Mouse (Mus musculus): ENCODE data around the gene Ikzf4.

Ikzf4 gene

DNA sequence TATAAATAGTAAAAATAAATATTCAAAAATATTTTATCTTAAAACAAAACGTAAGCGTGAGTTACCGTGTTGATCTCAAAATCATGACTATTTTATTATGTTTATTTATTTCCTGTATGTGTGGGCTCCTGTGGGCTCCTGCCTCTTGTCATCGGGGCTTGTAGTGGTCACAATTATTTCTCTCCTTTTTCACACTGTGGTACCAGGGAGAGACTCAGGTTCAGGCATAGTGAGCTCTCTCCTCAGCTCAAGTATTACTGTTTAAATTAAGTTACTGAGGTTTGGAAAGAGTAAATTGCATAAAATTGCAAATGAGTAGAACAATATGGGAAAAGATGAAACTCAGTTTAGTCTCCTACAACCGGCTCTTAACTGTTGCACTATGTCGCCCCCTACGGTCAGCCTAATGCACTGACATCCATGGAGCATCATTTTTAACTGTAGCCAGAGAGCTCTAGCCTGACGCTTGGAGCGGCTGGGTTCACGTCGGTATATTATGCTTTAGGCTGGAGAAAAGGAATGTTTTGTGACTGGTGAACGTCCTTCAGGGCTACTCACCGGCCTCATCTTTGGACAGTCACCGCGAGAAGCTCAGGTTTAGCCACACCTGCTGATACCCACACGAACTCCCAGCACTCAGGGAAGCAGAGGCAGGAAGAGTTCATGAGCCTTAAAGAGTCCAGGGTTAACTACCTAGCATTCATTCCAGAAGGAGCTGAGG lies 33.2 kb downstream of the Ikzf4 start:
- no peak overlapping the region for H3K4me3 ChIP-seq (replicated peaks; ENCODE audit: low read length)
- TF ChIP-seq POU5F1 (IDR thresholded peaks at IDR 0.05; ENCODE audit: borderline replicate concordance, low read length) (no peak), CTCF (conservative IDR thresholded peaks at IDR 0.05; ENCODE audit: low read length) (peak; percentile 92)
- peaks cover 8% of the 10 kb centered on the region for H3K27me3 ChIP-seq (ENCODE audit: insufficient read depth, low read length)
- H3K9me3 ChIP-seq (ENCODE audit: low read length): no peaks in the 10 kb centered on the region
- H3K36me3 ChIP-seq (ENCODE audit: insufficient read depth, low read length): no peaks in the 10 kb centered on the region
- peaks cover 2% of the 10 kb centered on the region; the same call in 1 of the 2 replicates for H3K4me1 ChIP-seq (replicated peaks; ENCODE audit: low read depth, low read length)

DNA sequence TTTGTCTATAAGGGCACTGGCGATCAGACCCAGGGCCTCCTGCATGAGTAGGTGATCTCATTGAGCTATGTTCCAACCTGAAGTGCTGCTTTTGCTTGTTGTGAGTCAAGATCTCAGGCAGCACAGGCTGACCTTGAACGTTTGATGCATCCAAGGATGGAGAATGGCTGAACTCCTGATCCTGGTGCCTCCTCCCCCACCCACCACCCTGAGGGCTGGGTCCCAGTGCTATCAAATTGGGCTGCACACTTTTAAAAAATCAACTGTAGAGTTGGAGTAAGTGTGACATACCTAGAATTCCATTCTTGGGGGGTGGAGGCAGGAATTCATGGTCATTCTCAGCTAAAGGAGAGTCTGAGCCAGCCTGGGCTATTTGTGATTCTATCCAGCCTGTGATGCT lies 39.3 kb downstream of the Ikzf4 start:
- TF ChIP-seq POU5F1 (IDR thresholded peaks at IDR 0.05; ENCODE audit: borderline replicate concordance, low read length) (no peak), NANOG (IDR thresholded peaks at IDR 0.05; ENCODE audit: borderline replicate concordance, low read length) (no peak), CTCF (conservative IDR thresholded peaks at IDR 0.05; ENCODE audit: low read length) (no peak)
- H3K4me1 ChIP-seq (replicated peaks; ENCODE audit: low read depth, low read length): peaks cover 41% of the 10 kb centered on the region
- H3K9me3 ChIP-seq (ENCODE audit: low read length): no peaks in the 10 kb centered on the region
- no peaks in the 10 kb centered on the region for H3K36me3 ChIP-seq (ENCODE audit: insufficient read depth, low read length)
- H3K4me3 ChIP-seq (replicated peaks; ENCODE audit: low read length): no peak overlapping the region
- no peaks in the 10 kb centered on the region for H3K27me3 ChIP-seq (ENCODE audit: insufficient read depth, low read length)

DNA sequence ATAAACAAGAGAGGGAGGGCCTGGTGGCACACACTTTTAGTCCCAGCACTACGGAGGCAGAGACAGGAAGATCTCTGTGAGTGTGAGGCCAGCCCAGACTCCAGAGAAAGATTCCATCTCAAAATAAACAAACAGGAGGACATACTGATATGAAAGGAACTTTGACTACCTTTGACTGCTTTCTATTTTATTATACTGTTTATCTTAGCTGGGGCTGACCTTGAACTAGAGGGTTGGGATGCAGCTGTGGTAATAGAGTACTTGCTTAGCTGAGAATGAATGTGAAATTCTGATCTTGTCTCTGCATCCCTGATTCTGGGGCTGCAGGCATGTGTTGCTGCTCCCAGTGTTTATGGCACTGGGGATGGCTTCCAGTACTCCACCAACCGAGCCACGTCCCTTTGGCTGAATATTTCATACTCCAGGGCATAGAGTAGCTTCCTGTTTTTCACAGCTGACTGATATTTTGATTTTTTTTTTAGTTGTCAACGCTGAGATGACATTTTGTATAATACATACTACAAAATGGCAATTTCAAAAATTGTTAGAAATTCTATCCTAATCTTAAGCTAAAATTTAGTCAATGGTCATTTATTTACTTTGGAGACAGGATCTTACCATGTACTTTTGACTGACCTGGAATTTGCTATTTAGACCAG lies 43.2 kb downstream of the Ikzf4 start:
- TF ChIP-seq POU5F1 (IDR thresholded peaks at IDR 0.05; ENCODE audit: borderline replicate concordance, low read length) (no peak), CTCF (conservative IDR thresholded peaks at IDR 0.05; ENCODE audit: low read length) (no peak), NANOG (IDR thresholded peaks at IDR 0.05; ENCODE audit: borderline replicate concordance, low read length) (no peak)
- peaks cover 49% of the 10 kb centered on the region for H3K4me1 ChIP-seq (replicated peaks; ENCODE audit: low read depth, low read length)
- H3K27me3 ChIP-seq (ENCODE audit: insufficient read depth, low read length): no peaks in the 10 kb centered on the region
- H3K9me3 ChIP-seq (ENCODE audit: low read length): no peaks in the 10 kb centered on the region
- H3K36me3 ChIP-seq (ENCODE audit: insufficient read depth, low read length): no peaks in the 10 kb centered on the region
- H3K4me3 ChIP-seq (replicated peaks; ENCODE audit: low read length): no peak overlapping the region

DNA sequence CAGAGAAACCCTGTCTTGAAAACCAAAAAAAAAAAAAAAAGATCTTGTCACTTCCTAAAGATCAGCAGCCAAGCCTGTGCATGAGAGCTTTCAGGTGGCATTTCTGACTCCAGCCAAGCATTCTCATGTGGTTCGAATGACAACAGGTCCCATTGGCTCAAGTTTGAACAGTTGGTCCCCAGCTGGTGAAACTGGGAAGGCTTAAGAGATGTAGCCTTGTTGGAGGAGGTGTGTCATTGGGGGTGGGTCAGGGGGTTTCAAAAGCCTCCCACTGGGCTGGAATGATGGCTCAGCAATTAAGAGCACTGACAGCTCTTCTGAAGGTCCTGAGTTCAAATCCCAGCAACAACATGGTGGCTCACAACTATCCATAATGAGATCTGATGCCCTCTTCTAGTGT lies 44.3 kb downstream of the Ikzf4 start:
- H3K9me3 ChIP-seq (ENCODE audit: low read length): no peaks in the 10 kb centered on the region
- no peaks in the 10 kb centered on the region for H3K36me3 ChIP-seq (ENCODE audit: insufficient read depth, low read length)
- no peaks in the 10 kb centered on the region for H3K27me3 ChIP-seq (ENCODE audit: insufficient read depth, low read length)
- peaks cover 47% of the 10 kb centered on the region for H3K4me1 ChIP-seq (replicated peaks; ENCODE audit: low read depth, low read length)
- no peak overlapping the region for H3K4me3 ChIP-seq (replicated peaks; ENCODE audit: low read length)
- no peak for TF ChIP-seq NANOG (IDR thresholded peaks at IDR 0.05; ENCODE audit: borderline replicate concordance, low read length)

DNA sequence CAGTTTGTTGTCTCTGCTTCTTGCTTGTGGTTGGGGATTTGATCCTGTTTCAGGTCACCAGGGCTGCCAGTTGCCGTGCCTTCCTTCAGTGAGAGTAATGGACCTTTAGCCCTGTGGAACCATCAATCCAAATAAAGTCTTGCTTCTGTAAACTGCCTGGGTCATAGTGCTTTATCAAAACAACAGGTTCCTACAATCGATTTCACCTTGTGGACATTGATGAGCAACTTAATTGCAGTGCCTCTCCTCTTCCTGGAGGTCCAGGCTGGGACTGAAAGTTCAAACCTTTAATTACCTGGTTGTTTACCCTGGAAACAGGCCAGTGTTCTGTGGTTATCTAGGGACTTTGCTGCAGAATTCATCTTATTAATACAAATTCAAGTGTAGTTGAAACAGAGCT lies 47.3 kb downstream of the Ikzf4 start:
- Histone ChIP-seq H3K4me1 (replicated peaks; ENCODE audit: low read depth, low read length) (peaks cover 18% of the 10 kb centered on the region), H3K36me3 (ENCODE audit: insufficient read depth, low read length) (no peaks in the 10 kb centered on the region), H3K9me3 (ENCODE audit: low read length) (no peaks in the 10 kb centered on the region), H3K27me3 (ENCODE audit: insufficient read depth, low read length) (no peaks in the 10 kb centered on the region), H3K4me3 (replicated peaks; ENCODE audit: low read length) (no peak overlapping the region)
- TF ChIP-seq POU5F1 (IDR thresholded peaks at IDR 0.05; ENCODE audit: borderline replicate concordance, low read length) (no peak), NANOG (IDR thresholded peaks at IDR 0.05; ENCODE audit: borderline replicate concordance, low read length) (no peak), CTCF (conservative IDR thresholded peaks at IDR 0.05; ENCODE audit: low read length) (no peak)

DNA sequence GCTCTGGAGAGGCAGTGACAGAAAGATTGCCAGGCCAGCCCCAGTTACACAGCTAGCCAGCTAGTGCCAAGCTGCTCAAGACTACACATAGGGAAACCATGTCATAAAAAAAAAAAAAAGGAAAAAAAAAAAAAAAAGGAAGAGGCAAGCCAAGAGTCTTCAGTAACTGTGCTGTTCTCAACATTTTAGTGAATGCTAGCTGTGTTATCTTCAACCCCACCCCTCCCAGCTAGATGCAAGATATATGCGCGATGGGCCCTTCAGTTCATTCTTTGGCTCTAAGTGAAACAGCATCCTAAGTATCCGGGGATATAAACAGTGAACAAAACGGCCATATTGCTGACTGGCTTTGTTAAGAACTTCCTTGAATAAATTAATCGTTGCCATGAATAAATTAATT lies 53.0 kb downstream of the Ikzf4 start:
- Histone ChIP-seq H3K36me3 (ENCODE audit: insufficient read depth, low read length) (no peaks in the 10 kb centered on the region), H3K27me3 (ENCODE audit: insufficient read depth, low read length) (peaks cover 16% of the 10 kb centered on the region), H3K9me3 (ENCODE audit: low read length) (no peaks in the 10 kb centered on the region), H3K4me3 (replicated peaks; ENCODE audit: low read length) (no peak overlapping the region), H3K4me1 (replicated peaks; ENCODE audit: low read depth, low read length) (peaks cover 25% of the 10 kb centered on the region)
- TF ChIP-seq POU5F1 (IDR thresholded peaks at IDR 0.05; ENCODE audit: borderline replicate concordance, low read length) (no peak), NANOG (IDR thresholded peaks at IDR 0.05; ENCODE audit: borderline replicate concordance, low read length) (no peak), CTCF (conservative IDR thresholded peaks at IDR 0.05; ENCODE audit: low read length) (no peak)

DNA sequence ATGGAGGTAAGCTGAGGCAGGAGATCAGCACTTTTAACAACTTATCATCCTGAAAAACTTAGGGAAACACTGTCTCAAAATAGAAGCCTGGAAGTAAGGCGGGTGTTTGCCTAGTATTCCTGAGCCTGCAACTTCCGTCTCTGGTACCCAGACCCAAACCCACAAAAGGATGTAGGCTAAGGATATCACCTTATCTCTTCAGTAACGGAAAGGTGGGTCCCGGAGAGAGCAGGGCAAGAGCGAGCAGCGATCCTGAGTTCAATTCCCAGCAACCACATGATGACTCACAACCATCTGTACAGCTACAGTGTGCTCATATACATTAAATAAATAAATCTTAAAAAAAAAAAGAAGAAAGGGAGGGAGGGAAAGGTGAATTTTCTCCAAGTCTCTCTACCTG lies 54.4 kb downstream of the Ikzf4 start:
- no peaks in the 10 kb centered on the region for H3K36me3 ChIP-seq (ENCODE audit: insufficient read depth, low read length)
- no peaks in the 10 kb centered on the region for H3K9me3 ChIP-seq (ENCODE audit: low read length)
- TF ChIP-seq CTCF (conservative IDR thresholded peaks at IDR 0.05; ENCODE audit: low read length) (no peak), NANOG (IDR thresholded peaks at IDR 0.05; ENCODE audit: borderline replicate concordance, low read length) (no peak), POU5F1 (IDR thresholded peaks at IDR 0.05; ENCODE audit: borderline replicate concordance, low read length) (no peak)

DNA sequence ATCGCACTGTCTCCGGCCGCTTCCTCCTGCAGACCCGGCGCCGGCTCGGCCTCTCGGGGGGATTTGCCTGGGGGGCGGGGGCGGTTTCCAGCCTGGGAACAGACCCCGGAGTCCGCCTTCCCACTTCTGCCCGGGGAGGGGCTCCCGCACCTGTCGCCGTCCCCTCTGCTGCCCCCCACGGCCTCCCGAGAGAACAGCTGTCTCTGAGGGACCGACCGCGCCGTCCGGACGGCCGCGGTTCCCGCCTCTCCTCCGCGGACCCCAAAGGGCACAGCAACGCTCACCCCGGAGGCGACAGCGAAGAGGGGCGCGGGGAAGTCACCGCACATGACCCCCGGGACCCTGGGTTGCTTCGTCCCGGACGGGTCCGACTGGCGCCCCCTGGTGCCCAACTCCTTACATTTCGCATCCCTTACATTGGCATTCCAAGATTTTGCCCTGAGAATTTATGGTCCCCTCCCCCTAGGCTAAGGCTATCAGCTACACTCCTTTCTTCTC lies 55.5 kb downstream of the Ikzf4 start:
- Histone ChIP-seq H3K27me3 (ENCODE audit: insufficient read depth, low read length) (peaks cover 23% of the 10 kb centered on the region), H3K9me3 (ENCODE audit: low read length) (no peaks in the 10 kb centered on the region), H3K4me3 (replicated peaks; ENCODE audit: low read length) (peak overlapping the region; percentile 98), H3K4me1 (replicated peaks; ENCODE audit: low read depth, low read length) (peaks cover 50% of the 10 kb centered on the region), H3K36me3 (ENCODE audit: insufficient read depth, low read length) (no peaks in the 10 kb centered on the region)
- TF ChIP-seq NANOG (IDR thresholded peaks at IDR 0.05; ENCODE audit: borderline replicate concordance, low read length) (no peak), CTCF (conservative IDR thresholded peaks at IDR 0.05; ENCODE audit: low read length) (peak; percentile 85)

More for the DNA sequence above, 54.4 kb downstream of the Ikzf4 start:
- Histone ChIP-seq H3K4me1 (replicated peaks; ENCODE audit: low read depth, low read length) (peaks cover 38% of the 10 kb centered on the region), H3K27me3 (ENCODE audit: insufficient read depth, low read length) (peaks cover 23% of the 10 kb centered on the region), H3K4me3 (replicated peaks; ENCODE audit: low read length) (no peak overlapping the region)

All from E14TG2a.4 (cell line).